Mouse (Mus musculus) midbrain, embryonic 10.5 days (tissue): ENCODE measurements around the gene Ppm1g. TPM values are rescaled to one million over a fixed set of nuclear protein-coding genes. Genes with fewer than 3 reads are reported as not detected.
"Not testable (repeated sequence)": the region's sequence is repeated elsewhere in the genome, so short reads cannot be mapped to it uniquely, and the experiment has no call there.

Experiments
- DNase-seq: peaks from one replicate; pipeline ENCODE4 v3.0.0-alpha.2; 2017; ENCODE audit warnings: low spot score
- H3K27ac ChIP-seq: fragments of 300-500 bp; sonication (generic); replicated peaks from 2 replicates; pipeline ENCODE4 v1.5.1; 2016; ENCODE audit warnings: mild to moderate bottlenecking
- H3K27me3 ChIP-seq: fragments of 300-500 bp; sonication (generic); 2 replicates; pipeline ENCODE4 v1.6.1; 2016; ENCODE audit warnings: low read depth, mild to moderate bottlenecking; ENCODE audit not compliant: poor library complexity, severe bottlenecking
- H3K36me3 ChIP-seq: fragments of 300-500 bp; sonication (generic); 2 replicates; pipeline ENCODE4 v1.6.1; 2016; ENCODE audit warnings: mild to moderate bottlenecking, moderate library complexity
- H3K4me1 ChIP-seq: fragments of 300-500 bp; sonication (generic); 2 replicates; pipeline ENCODE4 v1.6.1; 2016
- H3K4me3 ChIP-seq: fragments of 300-500 bp; sonication (generic); 2 replicates; pipeline ENCODE4 v1.5.1; 2016; ENCODE audit warnings: mild to moderate bottlenecking, moderate library complexity
- H3K9me3 ChIP-seq: fragments of 300-500 bp; sonication (generic); replicated peaks from 2 replicates; pipeline ENCODE4 v1.6.1; 2016; ENCODE audit warnings: mild to moderate bottlenecking
- WGBS: fragments of 180-500 bp; shearing (Covaris S2); methylation state at CpG from one replicate; pipeline ENCODE4 v1.1.7; 2016; 5-methylcytosine and 5-hydroxymethylcytosine counted together
- polyA plus RNA-seq: library from polyadenylated mRNA; unstranded; fragments of >200 nt; fragmentation: Nextera tagmentation; extraction: Ambion mirVana; gene quantifications from 2 replicates; pipeline ENCODE4 v1.2.1, GENCODE M21; 2016

Ppm1g gene
- polyA plus RNA-seq, 1 experiment from 2014 or later = 214 TPM

DNA sequence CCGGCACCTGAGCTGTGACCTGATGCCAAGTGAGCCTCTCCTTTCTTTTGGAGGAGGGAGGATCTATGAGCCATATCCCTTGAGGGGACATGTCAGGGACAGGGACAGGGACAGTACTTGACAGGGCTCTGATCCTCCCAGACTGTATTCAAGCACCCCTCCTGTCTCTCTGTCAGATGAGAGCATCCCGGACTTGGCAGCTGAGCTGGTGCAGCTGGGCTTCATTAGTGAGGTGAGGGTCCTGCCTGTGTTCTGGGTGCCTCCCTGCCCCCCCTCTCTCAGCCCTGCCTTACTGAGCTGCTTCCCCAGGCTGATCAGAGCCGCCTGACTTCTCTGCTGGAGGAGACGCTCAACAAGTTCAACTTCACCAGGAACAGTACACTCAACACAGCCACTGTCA is 30.2 kb upstream of the Ppm1g start:
- no peaks in the 10 kb centered on the region for H3K9me3 ChIP-seq
- 72% methylated on average over 4 of the region's 4 CpGs for WGBS
- H3K27ac ChIP-seq = no peak overlapping the region
- peaks cover 17% of the 10 kb centered on the region for H3K4me1 ChIP-seq
- no peak overlapping the region for H3K4me3 ChIP-seq
- H3K27me3 ChIP-seq = peaks cover 19% of the 10 kb centered on the region
- peak; percentile 21 for DNase-seq
- H3K36me3 ChIP-seq = peaks cover 99% of the 10 kb centered on the region

DNA sequence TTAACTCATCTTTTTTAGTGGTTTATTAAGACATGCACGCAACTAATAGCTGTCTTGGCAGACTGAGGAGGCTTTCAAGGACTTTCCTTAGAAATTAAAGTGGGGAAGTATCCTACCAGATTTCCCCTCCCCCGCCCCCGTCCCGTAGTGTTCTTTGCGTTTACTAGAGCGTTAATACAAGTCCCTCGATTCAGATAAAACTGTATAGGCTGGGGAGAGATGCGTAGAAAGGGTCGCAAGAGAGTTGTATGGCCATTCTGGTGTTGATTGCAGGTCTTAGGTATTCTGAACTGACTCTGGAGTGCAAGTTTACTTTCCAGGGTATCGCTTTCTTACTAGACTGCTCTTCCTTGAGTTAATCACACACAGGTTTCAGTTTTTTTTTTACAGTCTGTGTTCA is 21.7 kb upstream of the Ppm1g start:
- Histone ChIP-seq H3K36me3 (peaks cover 41% of the 10 kb centered on the region), H3K4me3 (peak overlapping the region; percentile 95), H3K4me1 (peaks cover 26% of the 10 kb centered on the region), H3K27ac (no peak overlapping the region), H3K9me3 (no peaks in the 10 kb centered on the region), H3K27me3 (no peaks in the 10 kb centered on the region)
- 32% methylated on average over 10 of the region's 10 CpGs for WGBS
- no peak for DNase-seq

DNA sequence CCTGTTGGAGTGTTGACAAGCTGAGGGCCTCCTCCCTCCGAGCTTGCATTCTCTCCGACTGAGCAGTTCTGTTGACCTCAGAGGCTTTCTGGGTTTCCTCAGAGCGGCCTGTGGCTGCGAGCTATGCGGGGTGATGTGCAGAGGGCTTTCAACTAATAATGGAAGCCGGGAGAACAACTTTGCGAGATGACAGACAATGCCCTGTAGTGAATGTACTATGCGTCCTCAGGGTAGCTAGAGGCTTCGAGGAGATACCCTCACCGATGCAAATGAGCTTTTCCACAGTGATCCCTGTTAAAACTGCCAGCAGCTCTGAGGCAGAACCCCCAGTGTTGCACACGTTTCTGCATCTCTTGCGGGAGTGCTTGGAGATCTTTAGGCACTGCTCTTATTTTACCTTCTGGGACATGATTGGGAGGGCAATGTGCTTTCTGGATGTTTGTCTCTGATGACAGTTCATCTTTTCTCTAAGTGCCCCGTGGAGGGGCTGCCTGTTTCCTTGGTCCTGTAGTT is 21.1 kb upstream of the Ppm1g start:
- Histone ChIP-seq H3K4me1 (peaks cover 26% of the 10 kb centered on the region), H3K9me3 (no peaks in the 10 kb centered on the region; the same call in 1 of the 2 replicates), H3K27me3 (no peaks in the 10 kb centered on the region), H3K27ac (peak overlapping the region; percentile 98), H3K36me3 (peaks cover 35% of the 10 kb centered on the region), H3K4me3 (peak overlapping the region; percentile 95)
- 1% methylated on average over 13 of the region's 13 CpGs for WGBS
- no peak for DNase-seq

DNA sequence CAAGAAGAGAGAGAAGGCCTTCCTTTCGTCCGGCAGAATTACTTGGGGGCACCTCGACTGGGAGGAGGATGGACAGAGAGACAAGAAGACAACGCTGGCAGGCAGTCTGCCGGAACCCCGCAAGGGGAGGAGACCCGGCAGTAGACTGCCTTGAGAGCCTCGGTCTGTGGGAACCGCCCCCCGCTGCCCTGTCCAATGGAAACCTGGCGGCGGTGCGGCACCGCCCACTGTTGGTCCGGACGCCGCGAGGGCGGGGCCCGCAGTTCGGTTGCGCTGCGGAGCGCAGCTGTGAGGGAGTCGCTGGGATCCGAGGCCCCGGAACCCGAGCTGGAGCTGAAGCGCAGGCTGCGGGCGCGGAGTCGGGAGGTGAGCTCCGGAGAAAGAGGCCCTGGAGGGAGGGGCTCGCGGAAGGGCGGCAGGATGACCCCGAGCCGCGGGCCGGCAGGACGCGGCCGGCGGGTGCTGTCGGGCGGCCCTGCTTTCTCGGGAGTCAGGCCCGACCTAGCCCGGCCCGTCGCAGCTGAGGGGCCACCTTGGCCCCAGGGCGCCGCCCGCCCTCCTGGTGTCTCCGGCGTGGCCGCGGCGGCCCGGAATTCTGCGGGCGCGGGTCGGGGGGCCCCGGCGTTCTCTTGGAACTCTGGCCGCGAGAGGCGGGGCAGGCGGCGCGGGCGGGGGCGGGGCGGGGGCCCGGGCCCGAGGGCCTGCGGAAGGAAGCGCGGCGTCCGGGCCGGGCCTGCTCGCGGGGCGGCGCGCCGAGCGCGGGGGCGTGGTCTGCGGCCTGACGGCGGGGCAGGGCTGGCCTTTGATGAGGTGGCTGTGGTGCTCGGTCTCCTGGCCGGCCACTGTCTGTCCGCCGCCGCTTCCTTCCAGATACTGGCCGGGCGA is 20.4 kb upstream of the Ppm1g start, which contains the start of the genes Nrbp1 and Gm9970:
Nrbp1 (plus strand) TSS at position 228 of the 885 bp plus-strand sequence.
Gm9970 (minus strand) TSS at position 596 of the 885 bp plus-strand sequence.
- Histone ChIP-seq H3K27ac (peak within 1 kb of the TSS; percentile 98), H3K4me1 (peaks cover 26% of the 10 kb centered on the region), H3K9me3 (no peaks in the 10 kb centered on the region; the same call in 1 of the 2 replicates), H3K4me3 (peak within 1 kb of the TSS; percentile 95), H3K36me3 (peaks cover 28% of the 10 kb centered on the region), H3K27me3 (no peaks in the 10 kb centered on the region)
- peak; percentile 96 for DNase-seq
- under 1% methylated on average over 103 of the region's 103 CpGs for WGBS

DNA sequence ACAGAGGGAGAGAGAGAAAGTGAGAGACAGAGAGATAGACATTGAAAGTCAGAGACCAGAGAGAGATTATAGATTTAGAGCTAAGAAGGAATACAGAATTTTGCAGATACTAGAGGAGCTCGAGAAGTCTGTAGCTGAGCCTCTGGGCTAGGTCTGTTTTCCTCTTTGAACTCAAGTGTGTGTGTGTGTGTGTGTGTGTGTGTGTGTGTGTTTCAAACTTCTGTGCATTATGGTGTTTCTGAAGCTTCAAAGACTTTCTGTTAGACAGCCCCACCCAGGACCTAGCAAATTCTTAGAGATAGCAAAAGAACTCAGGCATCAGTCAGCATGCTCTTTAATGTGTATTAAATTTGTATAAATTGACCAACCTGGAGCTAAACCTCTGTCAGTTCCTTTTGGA is 6.2 kb upstream of the Ppm1g start:
- WGBS = 82% methylated on average over 1 of the region's 1 CpGs

DNA sequence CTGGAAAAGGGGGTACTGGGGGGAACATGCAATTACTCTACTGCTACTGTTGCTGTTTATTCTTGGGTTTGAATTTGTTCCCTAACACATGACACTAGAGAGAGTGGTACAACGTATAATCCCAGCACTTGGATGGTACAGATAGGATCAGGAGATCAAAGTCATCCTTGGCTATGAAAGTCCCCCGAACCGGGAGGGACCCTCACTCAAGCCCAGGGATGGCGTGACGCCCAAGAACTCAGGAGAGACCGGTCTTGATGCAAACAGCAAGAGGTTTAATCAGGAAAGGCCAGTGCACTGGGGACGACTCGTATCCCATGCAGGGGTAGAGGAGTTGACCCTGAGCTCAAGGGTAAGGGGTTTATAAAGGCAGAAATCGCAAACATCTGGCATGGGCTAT is 2.2 kb upstream of the Ppm1g start:
- Histone ChIP-seq H3K27ac (no peak overlapping the region), H3K4me1 (peaks cover 24% of the 10 kb centered on the region), H3K27me3 (no peaks in the 10 kb centered on the region), H3K4me3 (no peak overlapping the region), H3K9me3 (no peaks in the 10 kb centered on the region), H3K36me3 (no peaks in the 10 kb centered on the region)
- DNase-seq = no peak
- WGBS = 94% methylated on average over 9 of the region's 9 CpGs

More for the DNA sequence above, 6.2 kb upstream of the Ppm1g start:
- no peaks in the 10 kb centered on the region for H3K9me3 ChIP-seq
- H3K4me3 ChIP-seq = no peak overlapping the region
- H3K36me3 ChIP-seq = no peaks in the 10 kb centered on the region
- H3K4me1 ChIP-seq = 0 out of 2 replicates have a peak, but pooled peaks cover 2% of the 10 kb centered on the region
- no peak overlapping the region for H3K27ac ChIP-seq
- DNase-seq = no peak
- no peaks in the 10 kb centered on the region for H3K27me3 ChIP-seq

DNA sequence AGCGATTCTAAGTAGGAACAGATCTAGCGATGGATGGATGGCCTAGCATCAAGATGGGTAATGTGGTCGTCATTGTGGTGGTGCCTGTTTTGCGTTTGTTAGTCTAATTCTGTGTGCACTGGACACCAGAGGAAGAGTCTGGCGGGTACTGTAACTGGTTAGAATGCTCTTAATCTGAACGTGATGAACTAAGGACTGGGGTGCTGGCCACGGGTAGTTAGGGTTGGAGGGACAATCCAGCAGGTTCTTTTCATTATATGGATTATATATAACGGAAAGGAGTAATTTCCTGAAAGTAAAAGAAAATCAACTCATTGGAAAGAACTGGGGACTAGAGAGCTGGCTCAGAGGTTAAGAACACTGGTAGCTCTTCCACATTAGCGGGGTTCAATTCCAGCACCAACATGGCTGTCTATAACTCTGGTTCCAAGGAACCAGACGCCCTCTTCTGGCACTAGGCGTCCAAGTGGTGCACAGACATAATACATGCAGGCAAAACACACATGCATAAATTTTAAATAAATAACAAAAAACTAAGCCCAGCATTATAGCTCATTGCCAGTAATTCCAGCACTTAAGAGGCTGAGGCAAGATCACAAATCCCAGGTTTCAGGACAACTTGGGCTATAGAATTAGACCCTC is 938 bp upstream of the Ppm1g start:
- Histone ChIP-seq H3K4me3 (peak overlapping the region; percentile 96), H3K27me3 (no peaks in the 10 kb centered on the region), H3K9me3 (no peaks in the 10 kb centered on the region), H3K4me1 (peaks cover 24% of the 10 kb centered on the region), H3K27ac (peak overlapping the region; percentile 95), H3K36me3 (peaks cover 10% of the 10 kb centered on the region; the same call in 1 of the 2 replicates)
- WGBS = 12% methylated on average over 11 of the region's 11 CpGs
- peak; percentile 57 for DNase-seq

DNA sequence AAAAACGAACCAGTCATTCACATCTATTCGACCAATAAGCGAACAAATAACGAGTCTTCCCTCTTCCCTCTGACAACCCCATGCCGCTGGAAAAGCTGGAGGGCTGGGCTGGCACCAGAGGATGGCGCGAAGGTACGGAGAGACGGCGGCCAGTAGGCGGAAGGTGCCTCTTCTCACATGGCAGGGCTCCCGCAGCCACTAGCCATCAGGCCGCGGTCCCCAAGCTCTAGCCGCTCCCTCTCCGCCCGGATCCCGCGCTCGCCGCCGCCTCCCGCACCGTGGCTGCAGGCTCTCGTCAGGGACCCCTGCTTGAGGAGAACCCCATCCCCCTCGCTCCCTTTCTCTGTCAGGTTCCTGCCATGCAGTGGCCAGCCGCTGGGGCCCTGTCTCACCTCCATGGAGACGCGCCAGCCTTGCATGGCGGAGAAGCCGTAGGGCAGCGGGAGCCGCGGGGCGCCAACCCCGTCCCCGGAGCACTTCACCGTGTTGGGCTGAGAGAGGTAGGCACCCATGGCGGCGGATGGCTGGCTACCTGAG is 508 bp downstream of the Ppm1g start:
- under 1% methylated on average over 40 of the region's 40 CpGs for WGBS
- H3K9me3 ChIP-seq = no peaks in the 10 kb centered on the region
- no peak for DNase-seq

DNA sequence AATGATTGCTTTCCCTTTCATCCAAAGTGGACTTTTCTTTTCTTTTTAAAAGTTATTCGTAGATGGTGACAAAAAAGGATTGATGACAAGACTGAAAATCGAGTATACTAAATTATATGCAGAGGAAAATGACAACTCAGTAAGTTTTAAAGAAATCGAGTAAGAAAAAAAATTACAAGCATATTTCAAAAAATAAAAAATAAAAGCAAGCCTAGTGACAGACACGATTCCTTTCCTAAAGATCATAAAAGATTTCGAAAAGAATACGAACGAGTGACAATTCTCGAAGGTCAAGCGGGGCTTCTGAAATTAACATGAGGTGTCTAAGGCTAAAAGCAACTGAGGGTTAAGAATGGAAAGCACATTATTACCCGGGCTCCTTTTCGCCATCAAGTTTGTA is 1.0 kb downstream of the Ppm1g start:
- Histone ChIP-seq H3K27ac (peak overlapping the region; percentile 95), H3K4me1 (peaks cover 24% of the 10 kb centered on the region), H3K27me3 (no peaks in the 10 kb centered on the region), H3K4me3 (peak overlapping the region; percentile 96), H3K9me3 (no peaks in the 10 kb centered on the region), H3K36me3 (peaks cover 16% of the 10 kb centered on the region)
- DNase-seq = no peak
- WGBS = 3% methylated on average over 11 of the region's 11 CpGs

More for the DNA sequence above, 508 bp downstream of the Ppm1g start:
- H3K4me3 ChIP-seq = peak overlapping the region; percentile 96
- H3K27ac ChIP-seq = peak overlapping the region; percentile 95
- H3K27me3 ChIP-seq = no peaks in the 10 kb centered on the region
- H3K36me3 ChIP-seq = peaks cover 16% of the 10 kb centered on the region
- H3K4me1 ChIP-seq = peaks cover 24% of the 10 kb centered on the region

DNA sequence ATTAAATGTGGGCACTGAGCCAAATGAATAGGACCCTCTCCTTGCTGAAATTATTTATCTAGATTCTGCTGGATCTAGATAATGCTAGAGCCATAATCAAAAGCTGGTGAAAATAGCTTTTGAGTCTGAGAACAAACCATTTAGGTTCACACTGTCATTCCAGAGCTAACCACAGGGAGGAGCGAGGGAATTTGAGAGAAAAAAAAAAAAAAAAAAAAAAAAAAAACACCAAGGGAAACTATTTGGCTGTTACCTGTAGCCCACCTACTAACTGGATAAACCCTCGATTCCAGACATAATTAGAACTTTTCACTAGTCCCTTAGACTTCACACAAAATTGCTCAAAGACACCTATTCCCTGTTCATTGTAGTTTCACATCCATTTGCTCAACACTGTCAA is 1.4 kb downstream of the Ppm1g start:
- H3K4me1 ChIP-seq = peaks cover 24% of the 10 kb centered on the region
- 6% methylated on average over 2 of the region's 2 CpGs for WGBS
- H3K27ac ChIP-seq = no peak overlapping the region
- DNase-seq = no peak
- peak overlapping the region; percentile 96 for H3K4me3 ChIP-seq
- peaks cover 16% of the 10 kb centered on the region for H3K36me3 ChIP-seq
- no peaks in the 10 kb centered on the region for H3K27me3 ChIP-seq
- no peaks in the 10 kb centered on the region for H3K9me3 ChIP-seq

DNA sequence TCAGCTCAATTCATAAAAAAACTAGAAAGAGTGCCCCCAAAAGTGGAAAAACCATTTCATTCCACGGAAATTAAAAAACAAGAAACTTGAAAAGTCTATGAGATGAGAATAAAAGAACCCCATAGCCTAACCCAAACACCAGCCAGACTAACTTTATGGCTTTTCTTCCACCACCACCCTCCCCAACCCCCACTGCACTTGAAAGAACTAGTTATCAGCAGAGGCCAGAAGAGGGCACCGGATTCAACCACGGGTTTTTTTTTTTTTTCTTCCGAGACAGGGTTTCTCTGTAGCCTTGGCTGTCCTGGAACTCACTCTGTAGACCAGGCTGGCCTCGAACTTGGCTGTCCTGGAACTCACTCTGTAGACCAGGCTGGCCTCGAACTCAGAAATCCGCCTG is 2.2 kb downstream of the Ppm1g start:
- Histone ChIP-seq H3K4me1 (peaks cover 24% of the 10 kb centered on the region), H3K27me3 (no peaks in the 10 kb centered on the region), H3K9me3 (no peaks in the 10 kb centered on the region), H3K36me3 (peaks cover 16% of the 10 kb centered on the region), H3K4me3 (peak overlapping the region; percentile 20; the same call in 1 of the 2 replicates), H3K27ac (no peak overlapping the region)
- no peak for DNase-seq
- WGBS = 77% methylated on average over 7 of the region's 7 CpGs

DNA sequence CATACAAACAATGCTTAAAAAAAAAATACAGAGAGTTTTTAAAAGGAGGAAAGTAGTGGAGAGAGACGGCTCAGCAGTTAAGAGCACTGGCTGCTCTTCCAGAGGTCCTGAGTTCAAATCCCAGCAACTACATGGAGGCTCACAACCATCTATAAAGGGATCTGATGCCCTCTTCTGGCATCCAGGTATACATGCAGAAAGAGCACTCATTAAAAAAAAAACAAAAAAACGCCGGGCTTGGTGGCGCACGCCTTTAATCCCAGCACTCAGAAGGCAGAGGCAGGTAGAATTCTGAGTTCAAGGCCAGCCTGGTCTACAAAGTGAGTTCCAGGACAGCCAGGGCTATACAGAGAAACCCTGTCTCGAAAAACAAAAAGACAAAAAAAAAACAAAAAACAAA is 3.9 kb downstream of the Ppm1g start:
- not testable (repeated sequence) for H3K4me3 ChIP-seq, H3K9me3 ChIP-seq, H3K27ac ChIP-seq, DNase-seq, H3K27me3 ChIP-seq
- peaks cover 16% of the 10 kb centered on the region for H3K36me3 ChIP-seq
- 89% methylated on average over 6 of the region's 6 CpGs for WGBS
- peaks cover 21% of the 10 kb centered on the region for H3K4me1 ChIP-seq
